Mouse (Mus musculus): ENCODE results near the gene Ulk3. TPM values are rescaled to one million over a fixed set of nuclear protein-coding genes. Genes with fewer than 3 reads are reported as not detected.

Ulk3 gene
- polyA plus RNA-seq, 1 experiment from 2014 or later: 8.4 TPM

- Histone ChIP-seq H3K9me3 (replicated peaks; ENCODE audit: low read length) (no peaks in the 10 kb centered on the region), H3K4me3 (replicated peaks; ENCODE audit: low read depth, low read length) (no peak overlapping the region), H3K4me1 (replicated peaks; ENCODE audit: insufficient read depth, low read length) (0 out of 2 replicates have a peak, but pooled peaks cover 16% of the 10 kb centered on the region), H3K27ac (no peak overlapping the region), H3K4me2 (ENCODE audit: low read length) (no peak overlapping the region), H3K36me3 (ENCODE audit: insufficient read depth, low read length) (peaks cover 9% of the 10 kb centered on the region; the same call in 1 of the 2 replicates), H3K9ac (ENCODE audit: low read depth, low read length) (no peak overlapping the region), H3K27me3 (ENCODE audit: insufficient read depth, low read length) (no peaks in the 10 kb centered on the region)
- 21% methylated on average over 4 of the region's 4 CpGs for WGBS
- ATAC-seq (replicated peaks; ENCODE audit: low FRiP score, low read depth) (no peak), DNase-seq (ENCODE audit: low spot score) (no peak)
- no peak for TF ChIP-seq CTCF (IDR thresholded peaks at IDR 0.05; ENCODE audit: low read depth)
These were observed 8.7 kb downstream of the Ulk3 start for GRCm38 (mm10) chr9:57597929-57598382.

- Histone ChIP-seq H3K4me3 (replicated peaks; ENCODE audit: low read depth, low read length) (no peak overlapping the region), H3K4me2 (ENCODE audit: low read length) (no peak overlapping the region), H3K9ac (ENCODE audit: low read depth, low read length) (no peak overlapping the region), H3K4me1 (replicated peaks; ENCODE audit: insufficient read depth, low read length) (0 out of 2 replicates have a peak, but pooled peaks cover 14% of the 10 kb centered on the region), H3K36me3 (ENCODE audit: insufficient read depth, low read length) (peaks cover 9% of the 10 kb centered on the region; the same call in 1 of the 2 replicates), H3K27ac (no peak overlapping the region), H3K27me3 (ENCODE audit: insufficient read depth, low read length) (no peaks in the 10 kb centered on the region), H3K9me3 (replicated peaks; ENCODE audit: low read length) (no peaks in the 10 kb centered on the region)
- WGBS: 53% methylated on average over 8 of the region's 8 CpGs
- no peak for DNase-seq (ENCODE audit: low spot score)
- ATAC-seq (replicated peaks; ENCODE audit: low FRiP score, low read depth): peak; percentile 50; the same call in 1 of the 2 replicates
- TF ChIP-seq CTCF (IDR thresholded peaks at IDR 0.05; ENCODE audit: low read depth): no peak
These were observed 9.8 kb downstream of the Ulk3 start for GRCm38 (mm10) chr9:57598851-57599563.

GRCm38 (mm10) chr9:57600620-57601352, 11.5 kb downstream of the Ulk3 start:
- Histone ChIP-seq H3K36me3 (ENCODE audit: insufficient read depth, low read length) (no peaks in the 10 kb centered on the region), H3K4me3 (replicated peaks; ENCODE audit: low read depth, low read length) (no peak overlapping the region), H3K9ac (ENCODE audit: low read depth, low read length) (no peak overlapping the region), H3K27me3 (ENCODE audit: insufficient read depth, low read length) (no peaks in the 10 kb centered on the region), H3K9me3 (replicated peaks; ENCODE audit: low read length) (no peaks in the 10 kb centered on the region), H3K4me1 (replicated peaks; ENCODE audit: insufficient read depth, low read length) (0 out of 2 replicates have a peak, but pooled peaks cover 13% of the 10 kb centered on the region), H3K4me2 (ENCODE audit: low read length) (no peak overlapping the region), H3K27ac (no peak overlapping the region)
- no peak for TF ChIP-seq CTCF (IDR thresholded peaks at IDR 0.05; ENCODE audit: low read depth)
- 0 out of 2 replicates have a peak, but pooled peaks have one; percentile 34 for ATAC-seq (replicated peaks; ENCODE audit: low FRiP score, low read depth)
- peak; percentile 14 for DNase-seq (ENCODE audit: low spot score)
- 12% methylated on average over 3 of the region's 3 CpGs for WGBS

GRCm38 (mm10) chr9:57601353-57601706, 12.1 kb downstream of the Ulk3 start:
- H3K36me3 ChIP-seq (ENCODE audit: insufficient read depth, low read length): no peaks in the 10 kb centered on the region
- no peak overlapping the region for H3K4me3 ChIP-seq (replicated peaks; ENCODE audit: low read depth, low read length)
- H3K4me1 ChIP-seq (replicated peaks; ENCODE audit: insufficient read depth, low read length): 0 out of 2 replicates have a peak, but pooled peaks cover 13% of the 10 kb centered on the region
- no peak for ATAC-seq (replicated peaks; ENCODE audit: low FRiP score, low read depth)
- no peak overlapping the region for H3K27ac ChIP-seq
- 39% methylated on average over 2 of the region's 2 CpGs for whole genome bisulfite sequencing
- H3K4me2 ChIP-seq (ENCODE audit: low read length): no peak overlapping the region
- no peaks in the 10 kb centered on the region for H3K9me3 ChIP-seq (replicated peaks; ENCODE audit: low read length)
- TF ChIP-seq CTCF (IDR thresholded peaks at IDR 0.05; ENCODE audit: low read depth): no peak
- no peak overlapping the region for H3K9ac ChIP-seq (ENCODE audit: low read depth, low read length)
- no peaks in the 10 kb centered on the region for H3K27me3 ChIP-seq (ENCODE audit: insufficient read depth, low read length)
- DNase-seq (ENCODE audit: low spot score): peak; percentile 21

- H3K4me2 ChIP-seq (ENCODE audit: low read length): no peak overlapping the region
- WGBS: 55% methylated on average over 8 of the region's 8 CpGs
- DNase-seq (ENCODE audit: low spot score): no peak
- H3K9ac ChIP-seq (ENCODE audit: low read depth, low read length): no peak overlapping the region
- no peak for TF ChIP-seq CTCF (IDR thresholded peaks at IDR 0.05; ENCODE audit: low read depth)
- no peaks in the 10 kb centered on the region for H3K36me3 ChIP-seq (ENCODE audit: insufficient read depth, low read length)
- no peaks in the 10 kb centered on the region for H3K27me3 ChIP-seq (ENCODE audit: insufficient read depth, low read length)
- no peak overlapping the region for H3K27ac ChIP-seq
- H3K4me3 ChIP-seq (replicated peaks; ENCODE audit: low read depth, low read length): no peak overlapping the region
- no peaks in the 10 kb centered on the region for H3K9me3 ChIP-seq (replicated peaks; ENCODE audit: low read length)
- ATAC-seq (replicated peaks; ENCODE audit: low FRiP score, low read depth): no peak
- 0 out of 2 replicates have a peak, but pooled peaks cover 13% of the 10 kb centered on the region for H3K4me1 ChIP-seq (replicated peaks; ENCODE audit: insufficient read depth, low read length)
These were observed 12.8 kb downstream of the Ulk3 start for GRCm38 (mm10) chr9:57602098-57602497.

GRCm38 (mm10) chr9:57604875-57605274, 15.6 kb downstream of the Ulk3 start:
- H3K4me2 ChIP-seq (ENCODE audit: low read length): no peak overlapping the region
- ATAC-seq (replicated peaks; ENCODE audit: low FRiP score, low read depth) (no peak), DNase-seq (ENCODE audit: low spot score) (no peak)
- H3K27ac ChIP-seq: no peak overlapping the region
- H3K27me3 ChIP-seq (ENCODE audit: insufficient read depth, low read length): no peaks in the 10 kb centered on the region
- no peaks in the 10 kb centered on the region for H3K36me3 ChIP-seq (ENCODE audit: insufficient read depth, low read length)
- TF ChIP-seq CTCF (IDR thresholded peaks at IDR 0.05; ENCODE audit: low read depth): no peak
- no peak overlapping the region for H3K9ac ChIP-seq (ENCODE audit: low read depth, low read length)
- H3K9me3 ChIP-seq (replicated peaks; ENCODE audit: low read length): no peaks in the 10 kb centered on the region
- 85% methylated on average over 4 of the region's 4 CpGs for WGBS
- H3K4me1 ChIP-seq (replicated peaks; ENCODE audit: insufficient read depth, low read length): 0 out of 2 replicates have a peak, but pooled peaks cover 8% of the 10 kb centered on the region
- no peak overlapping the region for H3K4me3 ChIP-seq (replicated peaks; ENCODE audit: low read depth, low read length)

Measured in kidney, postnatal 0 days (tissue).